Mouse (Mus musculus): ENCODE data around the gene Slbp.

DNA sequence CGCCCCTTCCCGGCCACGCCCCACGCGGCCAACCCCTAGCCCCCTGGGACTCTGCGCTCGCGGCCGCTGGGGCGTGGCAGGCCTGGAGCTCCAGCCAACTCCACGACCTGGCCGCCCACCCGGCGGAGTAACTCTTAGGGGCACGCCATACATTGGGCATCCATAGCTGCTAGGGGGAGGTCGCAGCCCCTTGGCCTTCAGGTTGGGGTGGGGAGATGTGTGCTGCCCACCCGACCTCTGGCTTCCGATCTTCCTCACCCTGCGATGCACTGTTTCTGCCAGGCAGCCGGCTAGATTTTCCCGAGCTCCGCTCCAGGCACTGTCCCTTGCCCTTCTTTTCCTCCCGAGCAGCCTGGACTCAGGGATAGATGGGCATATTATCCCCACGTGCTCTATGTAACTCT, 43.3 kb upstream of the Slbp start:
- TF ChIP-seq MYOD1 (IDR thresholded peaks at IDR 0.05; ENCODE audit: control insufficient read depth, insufficient read length, low read depth) (no peak), CTCF (IDR thresholded peaks at IDR 0.05; ENCODE audit: control insufficient read depth, insufficient read depth, insufficient read length) (no peak)
